Mouse (Mus musculus): ENCODE results near the gene Slc19a1.

Slc19a1 gene

DNA sequence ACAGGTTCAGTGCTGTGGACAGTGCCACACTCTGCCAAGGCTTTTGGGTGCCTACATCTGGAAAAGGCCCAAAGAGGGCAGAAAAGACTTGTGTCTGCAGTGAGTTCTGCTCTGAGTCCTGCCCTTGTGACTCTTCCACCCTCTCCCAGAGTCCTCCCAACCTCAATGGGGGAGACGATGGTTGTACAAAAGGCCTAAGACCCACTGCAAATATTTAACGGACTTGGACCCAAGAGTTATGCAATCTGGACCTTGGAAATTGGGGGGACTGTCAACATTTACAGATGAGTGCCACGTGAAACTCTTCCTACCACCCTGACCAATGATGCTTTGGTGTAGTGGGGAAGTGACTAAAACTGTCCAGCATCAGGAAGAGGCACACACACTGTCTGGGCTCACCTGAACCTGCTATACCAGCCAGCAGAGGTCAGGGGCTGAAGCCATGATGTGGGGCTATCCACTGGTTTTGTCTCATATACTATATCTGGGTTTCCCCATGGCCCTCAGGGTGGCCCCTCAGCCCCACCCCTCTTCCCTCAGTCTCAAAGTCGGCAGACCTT is 59.6 kb downstream of the Slc19a1 start:
- no peak for DNase-seq (ENCODE audit: low read depth, low spot score)

DNA sequence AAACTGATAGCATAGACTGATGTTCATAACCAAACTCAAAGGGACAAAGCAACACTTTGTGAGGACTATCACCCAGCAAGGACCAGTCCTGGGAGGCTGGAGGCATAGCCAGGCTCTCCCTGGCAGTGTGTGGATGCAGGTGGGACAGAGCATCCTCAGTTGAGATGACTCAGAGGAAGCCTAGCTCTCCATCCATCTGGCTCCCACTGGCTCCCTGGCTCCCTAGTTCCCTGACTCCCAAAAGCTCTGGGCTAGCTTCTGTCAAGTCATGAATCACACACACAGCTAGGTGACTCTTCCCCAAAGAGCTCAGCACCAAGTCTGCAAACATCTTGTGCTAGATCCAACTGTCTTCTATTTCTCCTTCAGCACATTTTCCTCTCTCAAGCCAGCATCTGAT is 61.8 kb downstream of the Slc19a1 start:
- DNase-seq (ENCODE audit: low read depth, low spot score) = no peak

DNA sequence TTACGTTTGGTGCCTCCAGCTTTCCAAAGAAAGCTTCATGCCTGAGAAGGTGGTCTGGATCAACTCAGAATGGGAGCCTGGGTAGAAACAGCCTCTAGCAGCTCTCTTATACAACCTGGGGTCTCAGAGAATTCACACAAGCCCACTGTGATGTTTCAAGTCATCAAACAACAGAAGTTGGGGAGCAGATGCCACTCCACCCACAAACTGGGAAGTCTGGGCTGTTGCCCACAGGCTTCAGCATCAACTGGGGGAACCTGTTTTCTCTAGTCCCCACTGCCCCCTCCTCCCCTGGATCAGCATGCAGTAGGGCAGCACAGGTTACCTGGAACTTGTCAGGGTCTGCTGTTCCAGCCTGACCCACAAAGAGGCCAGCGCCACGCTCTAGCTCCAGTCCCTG is 63.6 kb downstream of the Slc19a1 start:
- no peak for DNase-seq (ENCODE audit: low read depth, low spot score)

DNA sequence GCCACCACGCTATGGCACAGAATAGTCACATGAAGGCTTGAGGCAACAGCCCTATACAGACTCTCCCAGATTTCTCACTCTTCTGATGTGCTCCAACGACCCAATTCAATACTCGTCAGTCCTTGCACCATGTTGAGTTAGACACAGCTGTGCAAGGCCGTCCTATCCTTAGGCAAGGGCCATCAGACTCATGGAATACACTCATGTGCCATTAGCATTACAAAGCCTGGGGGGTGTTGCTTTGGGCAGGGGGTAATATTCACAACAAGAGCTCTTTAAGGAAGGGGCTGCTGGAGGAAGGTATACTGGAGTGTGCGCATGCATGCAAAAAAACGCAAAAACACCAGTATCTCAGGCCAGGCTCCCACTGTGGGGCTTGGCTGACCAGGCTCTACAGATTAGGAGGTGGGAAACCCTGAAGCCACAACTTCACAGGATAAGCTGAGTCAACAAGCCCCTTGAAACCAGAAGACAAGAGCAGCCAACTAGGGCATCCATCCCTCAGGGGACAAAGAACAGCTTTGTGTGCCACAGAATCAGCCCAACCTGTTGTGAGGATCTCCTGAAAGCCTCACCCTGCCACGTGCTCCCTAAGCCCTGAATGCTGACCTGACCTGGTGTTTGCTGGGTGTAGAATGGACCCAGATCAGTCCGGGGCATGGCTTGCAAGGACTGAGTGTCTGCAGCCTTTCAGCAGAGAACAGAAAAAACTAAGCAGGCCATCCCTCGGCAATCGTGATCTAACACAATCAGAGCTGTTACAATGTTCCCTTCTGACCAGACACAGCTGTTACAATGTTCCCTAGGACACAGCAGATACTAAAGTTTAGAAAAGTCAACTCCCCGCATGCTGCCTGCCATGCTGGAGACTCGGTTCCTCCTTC is 65.2 kb downstream of the Slc19a1 start:
- DNase-seq (ENCODE audit: low read depth, low spot score) = no peak

DNA sequence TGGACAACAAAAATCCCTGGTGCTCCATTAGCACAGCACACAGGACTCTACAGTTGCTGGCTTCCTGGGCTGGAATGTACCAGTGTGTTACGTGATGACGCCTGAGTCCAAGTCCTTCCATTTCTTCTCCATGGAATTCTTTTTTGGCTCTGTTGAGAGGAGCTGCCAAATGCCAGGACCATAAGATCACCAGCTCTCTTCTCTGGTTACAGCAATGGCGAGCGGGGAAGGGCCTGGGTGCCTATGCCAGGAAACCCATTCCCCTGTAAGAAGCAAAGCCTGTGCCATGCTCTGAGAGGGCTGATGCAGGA is 65.8 kb downstream of the Slc19a1 start:
- no peak for DNase-seq (ENCODE audit: low read depth, low spot score)

DNA sequence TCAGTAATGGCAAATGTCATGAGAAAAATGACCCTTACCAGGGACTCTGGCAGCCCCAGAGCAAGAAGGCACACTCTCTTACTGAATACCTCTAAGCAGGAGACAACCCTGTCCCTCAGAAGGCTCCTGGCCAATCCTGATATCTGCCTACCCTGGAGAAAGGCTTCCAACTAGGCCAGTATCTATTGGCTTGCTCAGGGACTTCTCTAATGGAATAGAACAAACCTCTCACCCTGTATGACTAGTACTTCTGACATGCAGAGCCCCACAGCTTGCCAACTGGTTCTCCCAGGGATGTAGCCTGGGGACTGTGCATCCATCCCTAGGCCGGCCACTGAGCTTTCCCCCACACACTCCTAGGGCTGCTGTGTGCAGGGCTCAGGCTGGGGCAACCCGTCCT is 66.6 kb downstream of the Slc19a1 start:
- DNase-seq (ENCODE audit: low read depth, low spot score) = no peak

DNA sequence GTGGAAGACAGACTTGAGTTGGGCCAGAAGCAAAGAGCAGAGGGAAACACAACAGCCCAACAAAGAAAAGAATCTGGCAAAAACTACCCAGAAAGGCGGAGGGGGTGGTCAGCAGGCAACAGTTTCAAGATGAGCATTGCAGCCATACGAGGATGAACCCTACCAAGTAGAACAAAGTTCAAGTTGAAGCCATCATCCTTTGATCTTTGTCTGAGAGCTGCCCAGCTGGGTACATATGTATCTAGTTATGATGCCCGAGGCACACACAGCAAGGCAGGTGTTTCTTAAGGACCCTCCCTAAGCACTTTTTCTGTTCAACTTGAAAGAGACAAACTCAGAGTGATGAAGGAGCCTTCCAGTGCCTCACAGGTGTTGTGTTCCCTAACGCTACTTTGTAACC is 67.7 kb downstream of the Slc19a1 start:
- no peak for DNase-seq (ENCODE audit: low read depth, low spot score)

- DNase-seq (ENCODE audit: low read depth, low spot score) = no peak
Measured at GRCm38 (mm10) chr10:77103689-77104088, 71.6 kb downstream of the Slc19a1 start.

- no peak for DNase-seq (ENCODE audit: low read depth, low spot score)
Measured at GRCm38 (mm10) chr10:77104327-77104726, 72.3 kb downstream of the Slc19a1 start.

- no peak for DNase-seq (ENCODE audit: low read depth, low spot score)
Measured at GRCm38 (mm10) chr10:77108106-77108505, 76.1 kb downstream of the Slc19a1 start.

DNA sequence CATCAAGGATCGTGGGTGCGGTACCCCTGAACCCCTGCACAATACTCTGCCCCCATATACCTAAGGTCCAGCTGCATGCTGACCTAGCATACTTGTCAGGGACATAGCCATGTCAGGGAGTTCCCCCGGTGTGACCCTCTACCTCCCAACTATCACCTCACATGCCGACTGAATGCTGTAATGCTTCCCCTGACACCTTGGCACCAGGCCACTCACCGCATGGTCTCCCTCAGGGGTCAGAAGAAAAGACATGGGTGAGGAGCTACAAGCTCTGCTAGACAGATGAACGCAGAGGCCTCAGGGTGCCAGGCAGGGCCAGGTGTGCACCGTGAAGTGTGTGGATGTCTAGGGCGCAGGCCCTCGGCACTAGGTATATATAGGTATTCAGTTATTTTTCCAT is 78.0 kb downstream of the Slc19a1 start:
- no peak for DNase-seq (ENCODE audit: low read depth, low spot score)
